Mouse (Mus musculus): ENCODE data around the gene Drosha. TPM values are rescaled to one million over a fixed set of nuclear protein-coding genes. Genes with fewer than 3 reads are reported as not detected.
"Not testable (repeated sequence)": the region's sequence is repeated elsewhere in the genome, so short reads cannot be mapped to it uniquely, and the experiment has no call there.

Drosha gene
- polyA plus RNA-seq, 1 experiment: 14.6 TPM

- no peaks in the 10 kb centered on the region for H3K4me1 ChIP-seq (ENCODE audit: control insufficient read depth, insufficient read depth, low read length)
- H3K4me3 ChIP-seq (ENCODE audit: insufficient read depth, low read length): no peak overlapping the region
- no peak for TF ChIP-seq CTCF (IDR thresholded peaks at IDR 0.05; ENCODE audit: low read depth, low read length)
- no peak for TF ChIP-seq POLR2A (IDR thresholded peaks at IDR 0.05; ENCODE audit: borderline replicate concordance, low read depth, low read length)
- no peak overlapping the region for H3K27ac ChIP-seq (ENCODE audit: insufficient read depth, low read depth, low read length)
Measured at GRCm38 (mm10) chr15:12897831-12898230, 73.2 kb downstream of the Drosha start.

- TF ChIP-seq POLR2A (IDR thresholded peaks at IDR 0.05; ENCODE audit: borderline replicate concordance, low read depth, low read length): no peak
- Histone ChIP-seq H3K4me3 (ENCODE audit: insufficient read depth, low read length) (no peak overlapping the region), H3K4me1 (ENCODE audit: control insufficient read depth, insufficient read depth, low read length) (no peaks in the 10 kb centered on the region), H3K27ac (ENCODE audit: insufficient read depth, low read depth, low read length) (no peak overlapping the region)
Measured at GRCm38 (mm10) chr15:12900428-12901196, 76.0 kb downstream of the Drosha start.

GRCm38 (mm10) chr15:12901197-12901570, 76.6 kb downstream of the Drosha start:
- H3K4me1 ChIP-seq (ENCODE audit: control insufficient read depth, insufficient read depth, low read length): no peaks in the 10 kb centered on the region
- no peak overlapping the region for H3K27ac ChIP-seq (ENCODE audit: insufficient read depth, low read depth, low read length)
- TF ChIP-seq POLR2A (IDR thresholded peaks at IDR 0.05; ENCODE audit: borderline replicate concordance, low read depth, low read length) (no peak), CTCF (IDR thresholded peaks at IDR 0.05; ENCODE audit: low read depth, low read length) (no peak)
- H3K4me3 ChIP-seq (ENCODE audit: insufficient read depth, low read length): no peak overlapping the region

- no peak overlapping the region for H3K27ac ChIP-seq (ENCODE audit: insufficient read depth, low read depth, low read length)
- no peaks in the 10 kb centered on the region for H3K4me1 ChIP-seq (ENCODE audit: control insufficient read depth, insufficient read depth, low read length)
- no peak for TF ChIP-seq POLR2A (IDR thresholded peaks at IDR 0.05; ENCODE audit: borderline replicate concordance, low read depth, low read length)
- no peak for TF ChIP-seq CTCF (IDR thresholded peaks at IDR 0.05; ENCODE audit: low read depth, low read length)
- H3K4me3 ChIP-seq (ENCODE audit: insufficient read depth, low read length): no peak overlapping the region
Measured at GRCm38 (mm10) chr15:12904442-12904841, 79.8 kb downstream of the Drosha start.

GRCm38 (mm10) chr15:12907962-12908719, 83.5 kb downstream of the Drosha start:
- Histone ChIP-seq H3K27ac (ENCODE audit: insufficient read depth, low read depth, low read length) (no peak overlapping the region), H3K4me3 (ENCODE audit: insufficient read depth, low read length) (no peak overlapping the region), H3K4me1 (ENCODE audit: control insufficient read depth, insufficient read depth, low read length) (no peaks in the 10 kb centered on the region)
- TF ChIP-seq CTCF (IDR thresholded peaks at IDR 0.05; ENCODE audit: low read depth, low read length) (no peak), POLR2A (IDR thresholded peaks at IDR 0.05; ENCODE audit: borderline replicate concordance, low read depth, low read length) (no peak)

GRCm38 (mm10) chr15:12908720-12909028, 84.1 kb downstream of the Drosha start:
- no peaks in the 10 kb centered on the region for H3K4me1 ChIP-seq (ENCODE audit: control insufficient read depth, insufficient read depth, low read length)
- TF ChIP-seq POLR2A (IDR thresholded peaks at IDR 0.05; ENCODE audit: borderline replicate concordance, low read depth, low read length) (no peak), CTCF (IDR thresholded peaks at IDR 0.05; ENCODE audit: low read depth, low read length) (no peak)
- H3K4me3 ChIP-seq (ENCODE audit: insufficient read depth, low read length): no peak overlapping the region
- H3K27ac ChIP-seq (ENCODE audit: insufficient read depth, low read depth, low read length): no peak overlapping the region

GRCm38 (mm10) chr15:12909171-12909570, 84.6 kb downstream of the Drosha start:
- Histone ChIP-seq H3K4me1 (ENCODE audit: control insufficient read depth, insufficient read depth, low read length) (no peaks in the 10 kb centered on the region), H3K4me3 (ENCODE audit: insufficient read depth, low read length) (no peak overlapping the region), H3K27ac (ENCODE audit: insufficient read depth, low read depth, low read length) (no peak overlapping the region)
- TF ChIP-seq POLR2A (IDR thresholded peaks at IDR 0.05; ENCODE audit: borderline replicate concordance, low read depth, low read length) (no peak), CTCF (IDR thresholded peaks at IDR 0.05; ENCODE audit: low read depth, low read length) (no peak)

GRCm38 (mm10) chr15:12911082-12911481, 86.5 kb downstream of the Drosha start:
- Histone ChIP-seq H3K27ac (ENCODE audit: insufficient read depth, low read depth, low read length) (no peak overlapping the region), H3K4me1 (ENCODE audit: control insufficient read depth, insufficient read depth, low read length) (no peaks in the 10 kb centered on the region), H3K4me3 (ENCODE audit: insufficient read depth, low read length) (no peak overlapping the region)
- TF ChIP-seq POLR2A (IDR thresholded peaks at IDR 0.05; ENCODE audit: borderline replicate concordance, low read depth, low read length): no peak
- TF ChIP-seq CTCF (IDR thresholded peaks at IDR 0.05; ENCODE audit: low read depth, low read length): no peak

- Histone ChIP-seq H3K4me1 (ENCODE audit: control insufficient read depth, insufficient read depth, low read length) (no peaks in the 10 kb centered on the region), H3K4me3 (ENCODE audit: insufficient read depth, low read length) (no peak overlapping the region), H3K27ac (ENCODE audit: insufficient read depth, low read depth, low read length) (no peak overlapping the region)
- TF ChIP-seq CTCF (IDR thresholded peaks at IDR 0.05; ENCODE audit: low read depth, low read length) (no peak), POLR2A (IDR thresholded peaks at IDR 0.05; ENCODE audit: borderline replicate concordance, low read depth, low read length) (no peak)
Measured at GRCm38 (mm10) chr15:12916314-12916815, 91.8 kb downstream of the Drosha start.

- not testable (repeated sequence) for H3K27ac ChIP-seq (ENCODE audit: insufficient read depth, low read depth, low read length); H3K4me3 ChIP-seq (ENCODE audit: insufficient read depth, low read length); H3K4me1 ChIP-seq (ENCODE audit: control insufficient read depth, insufficient read depth, low read length)
Measured at GRCm38 (mm10) chr15:12919326-12919966, 94.8 kb downstream of the Drosha start.

Measured in bone marrow macrophage, adult 2 months (primary cell).